Mouse (Mus musculus) adrenal gland, postnatal 10 days (tissue): ENCODE results near the gene Bco2. TPM values are rescaled to one million over a fixed set of nuclear protein-coding genes. Genes with fewer than 3 reads are reported as not detected.
A peak's percentile ranks its signal among the peaks of the same experiment; 100 is the strongest.

Source experiments
- DNase-seq: peaks from one replicate; pipeline ENCODE4 v3.0.0; 2021; ENCODE audit warnings: mixed read lengths
- total RNA-seq, 2 experiments: library from RNA; stranded (reverse); gene quantifications; 2 replicates each; pipeline ENCODE4 v1.2.3; 2021

Bco2 gene
- total RNA-seq, 2 experiments from 2014 or later, result 3.1 to 3.3 TPM

- no peak for DNase-seq
Observed at GRCm38 (mm10) chr9:50515462-50515861, 39.5 kb downstream of the Bco2 start.

- DNase-seq, result peak; percentile 20
Observed at GRCm38 (mm10) chr9:50507570-50507969, 47.4 kb downstream of the Bco2 start.

- no peak for DNase-seq
Observed at GRCm38 (mm10) chr9:50505405-50505804, 49.6 kb downstream of the Bco2 start.

GRCm38 (mm10) chr9:50502949-50503348 is 52.0 kb downstream of the Bco2 start:
- DNase-seq, result no peak

GRCm38 (mm10) chr9:50500974-50501501 is 53.9 kb downstream of the Bco2 start:
- no peak for DNase-seq

DNA sequence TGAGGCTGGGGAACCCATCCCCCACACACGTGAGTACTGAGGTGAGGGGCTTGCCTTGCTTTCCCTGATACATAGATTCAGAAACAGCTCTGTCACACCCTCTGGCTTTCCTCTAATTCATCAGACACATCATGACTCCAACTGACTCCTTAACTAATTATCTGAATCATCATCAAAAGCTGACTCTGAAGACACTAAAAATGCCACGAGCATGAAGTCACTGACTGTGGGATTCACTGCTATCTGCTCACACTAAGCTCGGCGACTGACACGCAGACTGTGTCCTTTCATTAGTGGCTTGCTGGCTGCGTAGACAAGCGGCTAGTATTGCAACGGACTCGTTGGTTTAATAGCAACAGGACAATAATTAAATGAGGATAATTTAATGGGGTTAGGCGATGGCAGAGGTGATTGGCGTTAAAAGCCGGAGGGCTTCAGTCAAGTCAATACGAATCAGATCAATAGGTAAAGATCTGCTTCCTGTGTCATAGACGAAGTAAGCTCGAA is 54.5 kb downstream of the Bco2 start:
- no peak for DNase-seq

DNA sequence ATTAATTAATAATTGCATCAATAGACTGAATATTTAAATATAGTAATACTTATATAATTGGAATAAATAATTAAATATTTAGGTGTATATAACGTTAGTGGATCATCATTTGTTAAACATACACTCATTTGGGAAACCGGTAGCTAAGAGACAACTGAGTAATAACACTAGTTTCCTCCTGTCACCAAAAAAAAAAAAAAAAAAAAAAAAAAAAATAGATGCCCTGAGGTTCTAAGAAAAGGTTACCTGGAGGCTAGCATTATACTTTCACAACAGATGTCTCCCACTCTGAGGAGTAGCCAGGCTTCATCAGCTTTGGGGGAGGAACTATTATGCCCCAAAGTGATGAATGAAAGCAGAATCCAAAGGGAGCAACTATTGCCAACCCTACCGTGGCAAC is 55.2 kb downstream of the Bco2 start:
- no peak for DNase-seq

DNA sequence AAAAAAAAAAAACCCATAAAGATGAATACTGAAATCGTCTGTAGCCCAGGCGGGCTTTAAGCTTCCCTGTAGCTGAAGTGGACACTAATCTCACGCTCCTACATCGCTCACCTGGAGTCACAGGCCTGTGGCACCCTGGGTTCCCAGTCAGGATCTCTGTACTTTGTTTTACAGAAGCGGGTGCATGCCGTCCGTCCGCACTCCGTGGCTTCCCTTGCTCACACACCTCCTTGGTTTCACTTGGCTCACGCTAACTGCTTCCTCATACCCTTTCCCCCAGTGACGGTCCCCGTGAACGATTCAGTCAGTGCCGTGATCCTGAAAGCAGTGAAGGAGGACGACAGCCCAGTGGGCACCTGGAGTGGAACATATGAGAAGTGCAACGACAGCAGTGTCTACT is 56.2 kb downstream of the Bco2 start:
- DNase-seq, result no peak

DNA sequence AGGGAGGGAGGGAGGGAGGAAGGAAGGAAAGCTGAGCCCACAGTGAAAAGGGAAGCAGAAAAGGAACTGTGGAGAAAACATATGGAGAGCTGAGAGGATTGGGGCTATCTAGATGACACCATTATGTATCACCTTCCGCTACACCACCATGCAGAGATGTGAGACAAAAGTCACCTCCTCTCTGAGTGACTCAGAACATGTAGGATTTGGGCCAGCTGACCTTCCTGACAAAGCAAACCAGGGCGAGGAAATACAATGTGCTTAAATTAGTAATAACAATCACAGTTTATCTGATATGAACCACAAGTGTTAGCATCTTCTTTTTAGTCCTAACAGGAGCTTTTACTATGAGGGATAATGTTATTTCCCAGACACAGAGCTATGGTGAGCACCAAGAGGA is 57.4 kb downstream of the Bco2 start:
- DNase-seq, result no peak

DNA sequence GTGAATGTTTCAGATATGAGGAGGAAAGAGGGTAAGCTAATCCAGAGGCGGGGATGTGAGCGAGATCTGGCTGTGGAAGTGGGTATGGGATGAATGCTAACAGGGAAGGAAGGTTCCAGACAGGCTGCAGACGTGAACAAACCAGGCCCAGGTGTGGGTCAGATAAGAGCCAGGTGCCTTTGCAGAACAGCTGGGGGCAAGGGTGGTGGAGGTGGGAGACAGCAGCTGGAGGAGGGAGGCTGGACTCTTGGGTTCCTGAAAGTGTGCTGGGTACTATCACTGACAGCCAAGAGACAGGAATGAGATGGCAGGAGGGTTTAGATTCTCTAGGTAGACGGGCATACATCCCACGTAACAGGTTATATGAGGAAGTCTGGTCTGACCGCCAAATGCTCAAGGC is 57.9 kb downstream of the Bco2 start:
- DNase-seq, result no peak

GRCm38 (mm10) chr9:50496546-50496945 is 58.4 kb downstream of the Bco2 start:
- no peak for DNase-seq

GRCm38 (mm10) chr9:50496151-50496505 is 58.9 kb downstream of the Bco2 start:
- DNase-seq, result no peak

DNA sequence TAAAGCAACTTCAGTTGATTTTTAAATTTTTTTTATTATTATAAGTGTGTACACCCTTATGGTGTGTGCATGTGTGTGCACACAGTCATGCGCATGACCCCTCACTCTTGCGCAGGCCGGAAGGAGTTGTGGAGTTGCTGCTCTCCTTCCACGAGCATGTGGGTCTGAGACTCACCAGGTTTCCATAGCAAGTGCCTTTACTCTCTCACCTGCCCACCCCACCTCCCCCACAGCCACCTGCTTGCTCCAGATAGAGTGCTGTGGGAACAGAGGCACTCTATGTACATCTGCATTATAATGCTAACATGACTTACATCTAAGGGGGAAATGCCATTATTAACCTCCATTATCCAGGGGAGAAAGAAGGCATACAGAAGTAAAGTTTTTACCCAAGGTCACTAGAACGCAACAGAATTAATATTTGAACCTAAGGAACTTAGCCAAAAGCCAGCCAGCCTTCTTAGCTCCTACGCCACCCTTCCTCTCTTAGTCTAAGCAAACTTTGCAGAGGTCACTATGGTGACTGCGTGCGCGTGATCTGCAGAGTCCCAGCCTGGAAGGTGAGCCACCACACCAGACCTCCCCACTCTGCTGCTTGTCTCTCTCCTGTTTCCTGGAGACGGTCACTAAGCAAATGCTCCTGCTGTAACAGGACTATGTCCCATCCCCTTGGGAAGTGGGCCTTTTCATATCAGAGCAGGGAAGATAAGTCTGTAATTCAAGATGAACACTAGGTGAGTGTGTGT is 59.4 kb downstream of the Bco2 start:
- no peak for DNase-seq

DNA sequence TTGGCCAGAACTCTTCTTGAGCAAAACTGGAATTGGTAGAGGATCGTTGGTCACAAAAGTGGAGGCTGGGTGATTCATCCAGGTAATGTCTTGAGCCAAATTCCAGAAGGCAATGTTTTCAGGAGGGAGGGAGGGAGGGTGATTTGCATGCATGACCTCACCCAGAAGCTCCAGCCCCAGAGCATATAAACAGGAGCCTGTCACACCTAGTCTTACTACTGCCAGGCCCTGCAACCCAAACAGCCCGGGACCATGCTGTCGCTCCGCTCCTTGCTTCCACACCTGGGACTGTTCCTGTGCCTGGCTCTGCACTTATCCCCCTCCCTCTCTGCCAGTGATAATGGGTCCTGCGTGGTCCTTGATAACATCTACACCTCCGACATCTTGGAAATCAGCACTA is 60.7 kb downstream of the Bco2 start, which contains the start of gene Plet1:
TSS of gene Plet1 (plus strand) at position 215 of the 400 bp plus-strand sequence.
- DNase-seq, result no peak

DNA sequence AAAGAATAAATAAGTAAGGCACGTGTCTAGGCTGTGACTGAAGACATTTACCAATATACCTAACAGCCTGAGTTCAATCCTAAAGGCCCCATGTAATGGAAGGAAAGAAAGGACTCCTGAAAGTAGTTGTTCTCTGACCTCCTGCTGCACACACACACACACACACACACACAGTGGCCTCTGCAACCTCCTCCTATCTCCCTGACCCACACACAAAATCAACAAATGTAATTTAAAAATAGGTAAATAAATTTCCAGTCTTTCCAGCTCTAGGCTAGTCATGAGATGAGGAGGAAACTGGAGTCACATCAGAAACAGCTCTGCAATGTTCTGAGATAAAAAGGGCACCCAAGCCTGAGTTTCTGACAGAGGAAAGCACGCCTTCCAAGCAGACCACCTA is 61.2 kb downstream of the Bco2 start:
- DNase-seq, result no peak

DNA sequence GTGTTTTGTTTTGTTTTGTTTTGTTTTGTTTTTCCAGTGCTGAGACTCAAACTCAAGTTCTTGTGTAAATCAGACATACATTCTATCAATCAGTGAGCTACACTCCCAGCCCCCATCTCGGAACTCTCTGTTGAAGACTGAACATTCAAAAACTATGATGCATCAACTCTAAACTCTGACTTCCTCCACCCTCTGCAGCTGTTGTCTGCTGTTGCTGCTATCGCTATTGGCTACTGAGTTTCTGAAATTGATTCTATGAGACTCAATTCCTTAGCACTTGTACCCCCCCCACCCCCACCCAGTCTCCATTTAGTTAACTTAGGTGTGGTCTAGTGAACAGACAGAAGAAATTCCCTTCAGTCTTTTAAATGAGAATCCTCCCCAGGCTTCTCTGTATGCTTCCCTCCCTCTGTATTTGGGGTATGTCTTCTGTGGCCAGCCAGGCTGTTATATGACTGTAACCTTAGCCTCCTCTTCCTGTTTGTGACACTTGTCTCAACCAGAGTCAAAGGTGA is 63.4 kb downstream of the Bco2 start:
- no peak for DNase-seq

GRCm38 (mm10) chr9:50490836-50491235 is 64.1 kb downstream of the Bco2 start:
- DNase-seq, result no peak

DNA sequence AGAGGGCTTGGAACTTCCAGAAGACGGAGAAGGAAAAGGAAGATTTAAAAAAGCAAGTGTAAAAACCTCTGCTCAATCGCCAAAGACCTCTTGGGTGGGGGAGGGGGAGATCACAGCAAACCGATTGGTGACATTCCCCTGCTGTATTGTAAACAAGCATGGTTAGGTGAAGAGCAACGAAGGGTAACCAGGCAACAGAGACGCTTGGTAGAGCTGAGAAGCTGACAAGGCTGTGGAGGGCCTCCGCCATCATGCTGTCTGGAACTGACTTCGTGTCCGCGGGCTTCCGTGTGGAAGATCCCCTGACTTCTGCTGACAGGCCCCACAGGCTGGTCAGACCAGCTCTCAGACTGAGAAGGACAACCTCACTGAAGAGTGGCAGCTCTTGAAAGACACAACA is 69.5 kb downstream of the Bco2 start:
- no peak for DNase-seq

Other genes starting within 250 kb of the Bco2 start
- 100 to 1,000 TPM; 805 to 877 TPM for gene Rpl10-ps3, start 210.2 kb downstream of the Bco2 start, total RNA-seq
- under 1 TPM; 0.30 to 0.51 TPM for gene Plet1, start 60.7 kb downstream of the Bco2 start, total RNA-seq
- 10 to 100 TPM; 62.0 to 72.7 TPM for gene Pts, start 26.5 kb downstream of the Bco2 start, total RNA-seq
- 1 to 10 TPM; 5.3 to 6.5 TPM for gene Il18, start 354 bp downstream of the Bco2 start, total RNA-seq
- gene Tex12, start 6.1 kb upstream of the Bco2 start, total RNA-seq, result not detected
- gene Sdhd, start 48.6 kb upstream of the Bco2 start, total RNA-seq, result 100 to 1,000 TPM; 628 to 725 TPM
- 100 to 1,000 TPM; 164 to 170 TPM for gene Timm8b, start 48.7 kb upstream of the Bco2 start, total RNA-seq
- gene Pih1d2, start 62.1 kb upstream of the Bco2 start, total RNA-seq, result 1 to 10 TPM; 1.1 to 1.8 TPM
- gene Nkapd1, start 62.3 kb upstream of the Bco2 start, total RNA-seq, result 10 to 100 TPM; 20.6 to 24.6 TPM
- gene Dlat, start 104.6 kb upstream of the Bco2 start, total RNA-seq, result 100 to 1,000 TPM; 310 to 317 TPM
- 10 to 100 TPM in 1 of 2 experiments, 1 to 10 TPM in 1; 7.8 to 10.1 TPM for gene Dixdc1, start 184.3 kb upstream of the Bco2 start, total RNA-seq
- gene 2310030G06Rik, start 191.4 kb upstream of the Bco2 start, total RNA-seq, result 1 to 10 TPM; 6.5 to 7.1 TPM
- 100 to 1,000 TPM in 1 of 2 experiments, 10 to 100 TPM in 1; 55.3 to 197 TPM for gene Cryab, start 196.1 kb upstream of the Bco2 start, total RNA-seq
- gene Hspb2, start 197.2 kb upstream of the Bco2 start, total RNA-seq, result 10 to 100 TPM in 1 of 2 experiments, 1 to 10 TPM in 1; 5.1 to 13.5 TPM
- 1 to 10 TPM; 4.6 to 7.8 TPM for gene Fdxacb1, start 213.1 kb upstream of the Bco2 start, total RNA-seq
- gene Alg9, start 219.8 kb upstream of the Bco2 start, total RNA-seq, result 10 to 100 TPM; 27.9 to 28.0 TPM
- gene 1110032A03Rik, start 220.3 kb upstream of the Bco2 start, total RNA-seq, result 10 to 100 TPM; 31.2 to 32.2 TPM